Mouse (Mus musculus) urinary bladder, adult 18-20 months (tissue): ENCODE measurements around the gene Prss38.
"Not testable (repeated sequence)": the region's sequence is repeated elsewhere in the genome, so short reads cannot be mapped to it uniquely, and the experiment has no call there.

Source experiments
- DNase-seq, 2 experiments: peaks; one replicate each; pipeline ENCODE4 v3.0.0; 2022; ENCODE audit warnings: low spot score in 2 of 2, mixed read lengths in 2 of 2

The Prss38 gene

GRCm38 (mm10) chr11:59377999-59378398 lies 2.5 kb upstream of the Prss38 start:
- DNase-seq, result no peak

DNA sequence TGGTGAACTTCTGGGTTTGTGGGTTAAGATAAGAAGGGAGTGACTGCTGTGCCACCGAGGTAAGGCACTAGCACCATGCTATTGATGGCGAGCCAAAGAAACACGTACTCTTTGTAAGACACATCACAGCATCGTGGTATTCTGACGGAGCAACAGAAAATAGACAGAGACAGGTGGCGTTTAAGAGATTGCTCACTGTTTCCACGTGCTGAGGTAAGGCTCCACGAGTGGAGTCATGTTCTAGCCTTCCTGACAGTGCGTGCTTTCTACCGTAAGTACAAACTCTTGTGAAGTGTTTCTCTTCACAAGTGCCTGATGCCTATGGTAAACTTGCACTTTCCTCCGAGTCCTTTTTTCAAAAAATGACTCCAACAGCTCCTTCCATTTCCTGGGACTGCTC lies 5.6 kb downstream of the Prss38 start:
- no peak for DNase-seq

GRCm38 (mm10) chr11:59367955-59368354 lies 7.5 kb downstream of the Prss38 start:
- DNase-seq, result not testable (repeated sequence)

GRCm38 (mm10) chr11:59366633-59367032 lies 8.8 kb downstream of the Prss38 start:
- no peak for DNase-seq

GRCm38 (mm10) chr11:59366031-59366430 lies 9.4 kb downstream of the Prss38 start:
- no peak for DNase-seq

GRCm38 (mm10) chr11:59364417-59364816 lies 11.0 kb downstream of the Prss38 start:
- DNase-seq, result no peak

DNA sequence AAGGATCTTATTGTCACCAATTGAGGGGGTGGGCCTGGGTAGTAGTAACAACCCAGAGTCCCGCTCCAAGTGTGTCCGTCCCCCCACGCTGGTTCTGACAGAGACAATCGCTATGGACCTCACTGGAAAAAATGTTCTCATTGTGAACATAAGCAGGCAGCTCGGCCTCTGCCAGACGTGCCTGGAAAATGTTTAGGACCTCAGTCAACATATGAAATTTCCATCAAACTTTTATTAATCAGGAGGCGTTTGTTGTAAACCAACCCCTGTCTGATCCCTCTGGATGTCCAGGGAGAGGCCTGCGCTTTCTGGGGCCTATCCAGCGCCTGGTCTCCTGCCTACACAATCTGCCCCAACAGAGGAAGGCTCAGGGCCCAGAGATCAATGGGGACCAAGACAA lies 11.4 kb downstream of the Prss38 start:
- no peak for DNase-seq

DNA sequence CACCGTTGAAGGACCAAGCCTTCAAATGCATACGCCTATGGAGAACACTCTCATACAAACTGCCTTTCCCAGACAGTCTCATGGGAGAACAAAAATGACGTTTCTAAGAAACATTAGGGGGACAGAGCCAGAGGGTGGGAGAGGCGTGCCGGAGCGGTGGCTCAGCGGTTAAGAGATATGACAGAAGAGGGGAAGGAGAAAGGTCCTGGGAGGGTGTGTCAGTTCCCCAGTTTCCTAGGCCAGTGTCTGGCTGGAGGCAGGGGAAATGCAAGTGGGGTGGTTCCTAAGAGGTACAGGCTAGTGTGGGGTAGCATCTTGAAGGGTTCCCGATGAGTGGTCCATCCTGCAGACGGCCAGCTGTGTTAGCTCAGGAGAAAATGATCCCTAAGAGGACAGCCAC lies 14.2 kb downstream of the Prss38 start:
- no peak for DNase-seq

- DNase-seq, result no peak
Observed at GRCm38 (mm10) chr11:59356874-59357289, 18.6 kb downstream of the Prss38 start.

DNA sequence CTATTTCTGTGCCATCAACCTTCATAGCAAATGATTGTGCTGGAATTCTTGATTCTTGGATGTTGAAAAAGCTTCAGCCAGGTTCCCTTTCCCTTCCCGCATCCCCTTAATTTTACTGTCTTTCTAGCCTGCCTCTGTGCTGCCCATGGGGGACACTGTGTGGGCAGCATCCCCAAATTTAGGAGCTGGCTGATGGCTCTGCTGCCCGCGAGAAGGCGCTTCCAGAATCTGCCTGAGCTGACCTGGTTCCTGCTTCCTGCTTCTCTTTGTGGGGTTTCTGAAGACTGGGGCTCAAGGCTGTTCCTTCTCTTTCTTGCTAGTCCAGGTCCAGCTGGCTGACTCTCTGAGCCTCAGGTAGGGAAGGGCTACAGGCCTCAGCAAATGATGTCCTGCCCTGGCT lies 20.7 kb downstream of the Prss38 start:
- no peak for DNase-seq

DNA sequence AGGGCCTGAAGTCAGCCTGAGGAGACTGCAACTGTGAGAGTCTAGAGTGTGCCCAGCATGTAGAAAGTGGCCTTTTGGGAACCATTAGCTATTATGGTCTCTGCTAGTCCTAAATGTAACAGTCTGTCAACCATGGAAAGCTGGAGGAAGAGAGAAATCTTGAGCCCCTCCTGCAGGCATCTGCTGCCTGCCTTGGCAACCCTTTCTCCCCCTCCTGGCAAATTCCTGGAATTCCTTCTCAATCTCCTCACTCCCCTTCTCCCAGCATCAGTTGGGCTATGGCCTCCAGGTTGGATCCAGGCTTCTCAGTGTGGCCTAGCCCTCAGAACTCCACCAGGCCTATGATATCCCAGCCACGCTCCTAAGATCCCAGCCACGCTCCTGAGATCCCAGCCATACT lies 25.1 kb downstream of the Prss38 start:
- DNase-seq, result no peak

DNA sequence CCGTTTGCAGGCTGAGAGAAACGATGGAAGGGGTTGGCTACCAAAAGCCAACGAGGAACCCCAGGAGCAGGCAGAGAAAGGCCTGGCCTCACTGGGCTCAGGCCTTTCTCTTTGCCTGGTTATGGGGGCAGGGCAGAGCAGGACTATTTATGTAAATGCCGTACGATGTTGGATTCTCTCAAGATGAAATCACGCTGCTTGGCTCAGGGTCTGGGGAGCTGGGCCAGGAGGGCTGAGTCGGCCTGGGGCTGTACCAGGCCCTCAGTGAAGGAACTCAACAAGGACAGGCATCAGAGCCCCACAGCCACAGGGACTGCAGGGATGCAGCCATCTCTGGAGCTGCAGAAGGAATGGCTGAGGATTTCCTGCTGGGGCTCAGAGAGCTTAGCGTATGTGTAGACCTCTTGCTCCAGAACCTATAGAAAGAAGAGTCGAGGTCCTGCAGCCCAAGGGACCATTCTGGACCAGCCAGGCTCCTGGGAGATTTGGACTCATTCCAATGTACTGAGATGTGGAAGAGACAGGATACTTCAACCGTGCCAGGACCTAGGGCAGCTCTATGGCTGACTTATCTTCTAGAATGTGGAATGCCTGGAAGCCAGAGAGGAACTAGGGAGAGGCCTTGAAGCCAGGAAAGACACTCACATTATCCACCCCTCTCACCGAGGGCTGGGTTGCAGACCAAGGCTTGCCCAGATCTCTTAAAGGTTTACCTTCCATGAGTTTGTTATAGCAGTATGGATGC lies 29.1 kb downstream of the Prss38 start:
- DNase-seq, result peak in 1 of 2 experiments; percentile 74

GRCm38 (mm10) chr11:59342956-59343355 lies 32.5 kb downstream of the Prss38 start:
- no peak for DNase-seq

DNA sequence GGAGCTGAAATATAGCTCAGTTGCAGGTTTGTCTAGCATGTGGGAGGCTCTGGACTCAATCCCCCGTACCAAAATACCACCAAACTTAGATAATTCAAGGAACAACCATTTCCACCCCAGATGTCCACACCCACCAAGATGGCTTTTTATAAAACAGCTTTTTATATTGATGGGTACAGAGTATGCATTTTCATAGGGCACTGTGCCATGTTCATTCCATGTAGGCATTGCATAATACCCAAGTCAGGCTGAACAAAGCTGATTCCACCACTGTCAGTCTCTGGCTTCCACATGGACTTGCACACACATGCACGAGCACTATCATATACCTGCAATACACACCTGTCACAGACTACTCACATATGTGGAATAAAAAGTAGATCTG lies 36.7 kb downstream of the Prss38 start:
- no peak for DNase-seq

- DNase-seq, result no peak
Observed at GRCm38 (mm10) chr11:59337955-59338735, 37.3 kb downstream of the Prss38 start.

GRCm38 (mm10) chr11:59336381-59336780 lies 39.1 kb downstream of the Prss38 start:
- no peak for DNase-seq

DNA sequence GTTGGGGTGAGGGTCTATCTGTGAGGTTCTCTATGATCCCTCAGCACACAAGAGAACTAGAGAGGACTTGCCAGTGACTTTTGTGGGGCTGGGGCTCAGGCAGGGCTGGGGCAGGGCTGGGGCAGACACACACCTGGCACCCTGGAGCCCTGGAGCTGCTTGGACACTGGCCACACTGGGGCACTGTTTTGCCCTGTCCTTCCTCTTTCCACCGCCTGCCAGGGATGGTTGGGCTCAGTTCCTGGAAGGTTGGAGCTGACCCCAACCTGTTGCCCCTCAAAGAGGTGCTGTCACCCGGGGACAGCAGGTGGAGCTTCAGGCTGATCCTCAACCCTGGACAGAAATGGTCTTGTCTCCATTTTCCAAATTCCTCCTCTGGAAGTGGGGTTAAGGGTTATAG lies 39.5 kb downstream of the Prss38 start:
- no peak for DNase-seq

DNA sequence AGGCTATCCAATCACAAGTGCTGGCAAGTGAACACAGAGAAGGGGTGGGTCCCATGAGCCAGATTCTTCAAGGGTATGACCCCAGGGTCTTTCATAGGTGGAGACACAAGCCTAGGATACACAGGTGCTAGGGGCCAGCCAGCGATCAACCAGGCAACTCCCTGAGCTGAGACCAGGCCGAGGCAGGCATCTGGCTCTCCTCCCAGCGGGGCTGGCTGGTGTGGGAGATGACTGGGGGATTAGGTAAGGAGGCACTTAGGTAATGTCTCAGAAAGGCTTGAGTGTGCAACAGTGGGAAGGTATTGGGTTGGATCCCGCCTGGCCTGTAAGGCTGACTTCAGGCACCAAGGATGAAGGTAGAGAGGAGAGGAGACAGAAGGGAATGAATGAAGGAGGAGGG lies 40.3 kb downstream of the Prss38 start:
- DNase-seq, result peak in 1 of 2 experiments; percentile 34

DNA sequence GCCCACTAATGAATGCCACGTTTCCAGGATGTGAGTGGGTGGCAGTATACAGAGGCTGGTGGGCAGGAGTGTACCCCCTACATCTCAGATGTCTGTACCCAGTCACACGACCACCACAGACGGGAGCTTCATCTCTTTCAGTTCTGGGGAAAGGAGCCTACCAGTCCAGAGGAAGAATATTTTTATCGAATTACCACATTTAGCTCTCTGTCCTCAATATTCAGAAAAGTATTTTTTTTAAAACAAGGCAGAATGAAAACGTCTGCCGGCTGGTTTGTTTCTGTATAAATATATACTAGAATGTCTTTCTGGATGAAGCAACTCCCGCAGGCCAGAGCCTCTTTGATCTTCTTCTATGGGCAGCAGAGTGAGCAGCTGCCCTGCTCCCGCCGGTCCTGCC lies 42.5 kb downstream of the Prss38 start:
- no peak for DNase-seq

- DNase-seq, result no peak
Observed at GRCm38 (mm10) chr11:59331167-59331869, 44.1 kb downstream of the Prss38 start.

- DNase-seq, result peak in 1 of 2 experiments; percentile 51
Observed at GRCm38 (mm10) chr11:59330560-59330959, 44.9 kb downstream of the Prss38 start.

- no peak for DNase-seq
Observed at GRCm38 (mm10) chr11:59329616-59330015, 45.8 kb downstream of the Prss38 start.

DNA sequence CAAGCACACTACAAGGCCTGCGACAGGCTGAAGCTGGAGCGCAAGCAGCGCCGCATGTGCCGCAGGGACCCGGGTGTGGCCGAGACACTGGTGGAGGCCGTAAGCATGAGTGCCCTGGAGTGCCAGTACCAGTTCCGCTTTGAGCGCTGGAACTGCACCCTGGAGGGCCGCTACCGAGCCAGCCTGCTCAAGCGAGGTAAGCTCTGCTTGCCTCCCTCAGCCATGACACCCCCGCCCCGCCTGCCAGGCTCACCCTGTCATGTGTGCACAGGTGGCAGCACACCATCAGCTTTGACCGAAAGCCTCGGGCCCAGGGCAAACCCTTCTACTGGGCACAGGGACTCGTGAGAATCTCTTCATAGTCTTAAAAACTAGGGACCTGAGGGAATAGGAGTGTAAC lies 47.8 kb downstream of the Prss38 start:
- no peak for DNase-seq
